Mouse (Mus musculus): ENCODE results near the gene Has1.
A peak's percentile ranks its signal among the peaks of the same experiment; 100 is the strongest.

Gene Has1

GRCm38 (mm10) chr17:17843534-17844261, 11.3 kb downstream of the Has1 start:
- no peak for DNase-seq

- DNase-seq = no peak
These were observed 14.2 kb downstream of the Has1 start for GRCm38 (mm10) chr17:17840796-17841195.

GRCm38 (mm10) chr17:17839276-17839675, 15.7 kb downstream of the Has1 start:
- DNase-seq = no peak

GRCm38 (mm10) chr17:17837919-17838701, 16.9 kb downstream of the Has1 start:
- peak; percentile 96 for DNase-seq

- DNase-seq = no peak
These were observed 17.6 kb downstream of the Has1 start for GRCm38 (mm10) chr17:17837426-17837825.

- DNase-seq = no peak
These were observed 18.9 kb downstream of the Has1 start for GRCm38 (mm10) chr17:17836101-17836500.

- DNase-seq = no peak
These were observed 20.1 kb downstream of the Has1 start for GRCm38 (mm10) chr17:17834896-17835295.

- no peak for DNase-seq
These were observed 24.3 kb downstream of the Has1 start for GRCm38 (mm10) chr17:17830731-17831130.

GRCm38 (mm10) chr17:17829816-17830535, 25.0 kb downstream of the Has1 start:
- no peak for DNase-seq

- DNase-seq = peak; percentile 24
These were observed 25.8 kb downstream of the Has1 start for GRCm38 (mm10) chr17:17829052-17829785.

GRCm38 (mm10) chr17:17828191-17828981, 26.6 kb downstream of the Has1 start:
- DNase-seq = peak; percentile 82

- DNase-seq = peak; percentile 91
These were observed 27.3 kb downstream of the Has1 start for GRCm38 (mm10) chr17:17827658-17828190.

- DNase-seq = peak; percentile 97
These were observed 28.0 kb downstream of the Has1 start, which contains the start of gene Spaca6 for GRCm38 (mm10) chr17:17826751-17827657. Gene Spaca6 (plus strand): TSS chr17:17827158.

GRCm38 (mm10) chr17:17825921-17826591, 28.9 kb downstream of the Has1 start:
- DNase-seq = peak; percentile 61

GRCm38 (mm10) chr17:17823612-17824336, 31.2 kb downstream of the Has1 start:
- no peak for DNase-seq

GRCm38 (mm10) chr17:17795527-17795926, 59.5 kb downstream of the Has1 start:
- no peak for DNase-seq

Data from retina, postnatal 1 day (tissue).